In the genomic region with DNA sequence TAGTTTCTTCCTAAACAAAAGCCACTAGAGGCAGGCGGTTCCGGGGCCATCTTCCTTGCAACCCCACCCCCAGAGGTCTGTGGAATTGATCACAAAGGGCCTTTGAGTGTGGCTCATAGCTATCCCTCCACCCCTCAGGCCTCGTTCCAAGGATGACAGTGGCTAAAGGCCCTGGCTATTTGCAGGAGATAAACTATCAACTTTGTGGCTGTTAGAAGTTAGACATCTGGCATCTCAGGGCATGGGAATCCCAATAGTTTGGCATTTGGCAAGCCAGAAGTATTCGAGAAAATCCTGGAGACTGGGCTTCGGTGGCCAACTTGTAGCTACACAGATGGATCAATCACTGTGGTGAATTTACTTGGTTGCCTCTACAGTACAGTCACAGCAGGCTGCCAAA, we compare ENCODE assay signal across 30 mouse cellular contexts. TPM values are rescaled to one million over a fixed set of nuclear protein-coding genes. Genes with fewer than 3 reads are reported as not detected.
A peak's percentile ranks its signal among the peaks of the same experiment; 100 is the strongest.
DNase-seq lines count a peak whose midpoint lies in the region; ATAC-seq and TF ChIP-seq lines count a peak whose summit lies in the region.
"Had no signal": no experiment of that assay in that cellular context is flagged by ENCODE, and none has a peak within 500 bp of the region (broad histone marks: within the 10 kb centered on the region; RNA-seq: fewer than 3 reads in every experiment).

No protein-coding gene starts in this region.

- 70% methylated on average over 5 of the region's 5 CpGs for WGBS in heart, postnatal 0 days
- WGBS in heart, adult 2 months = 66% methylated on average over 5 of the region's 5 CpGs

- H3K79me2 ChIP-seq in heart, adult 2 months (replicated peaks; ENCODE audit: control insufficient read depth, insufficient read depth, low read length) = no peaks in the 10 kb centered on the region

- TF ChIP-seq EP300 in heart, postnatal 0 days (IDR thresholded peaks at IDR 0.05; ENCODE audit: low read depth) = no peak
- no peak for TF ChIP-seq EP300 in heart, adult 2 months (IDR thresholded peaks at IDR 0.05; ENCODE audit: insufficient read depth, low read depth, low read length)

- intact Hi-C loops in heart, adult 2 months (cut with DNase I) = no loop called here

- H3K9ac ChIP-seq in heart, postnatal 0 days (replicated peaks; ENCODE audit: low read depth, low read length) = no peak overlapping the region
- no peak overlapping the region for H3K9ac ChIP-seq in heart, adult 2 months (ENCODE audit: low read depth, low read length)
- H3K9ac ChIP-seq: embryonic facial prominence, embryonic 13.5 days; forebrain, embryonic 13.5 days; heart, embryonic 15.5 days; hindbrain, embryonic 14.5 days had no signal

- TF ChIP-seq CTCF in heart, postnatal 0 days (IDR thresholded peaks at IDR 0.05; ENCODE audit: low read depth) = no peak
- TF ChIP-seq CTCF in heart, adult 2 months (IDR thresholded peaks at IDR 0.05) = no peak

- 0 out of 2 replicates have a peak overlapping the region, but pooled peaks have one; percentile 4 for H3K27ac ChIP-seq in heart, postnatal 0 days (ENCODE audit: low read depth)
- no peak overlapping the region for H3K27ac ChIP-seq in heart, adult 2 months
- H3K27ac ChIP-seq: embryonic facial prominence, embryonic 10.5 days; embryonic facial prominence, embryonic 13.5 days; forebrain, embryonic 10.5 days; heart, embryonic 15.5 days; hindbrain, postnatal 0 days had no signal

- no peaks in the 10 kb centered on the region for H3K9me3 ChIP-seq in heart, postnatal 0 days (replicated peaks; ENCODE audit: control insufficient read depth, low read length)
- H3K9me3 ChIP-seq: embryonic facial prominence, embryonic 10.5 days; embryonic facial prominence, embryonic 13.5 days; forebrain, embryonic 10.5 days; forebrain, embryonic 13.5 days; heart, embryonic 15.5 days had no signal

- H3K4me2 ChIP-seq in heart, postnatal 0 days (ENCODE audit: low read depth, low read length) = no peak overlapping the region
- H3K4me2 ChIP-seq: embryonic facial prominence, embryonic 13.5 days; forebrain, embryonic 13.5 days; heart, embryonic 11.5 days; heart, embryonic 15.5 days; hindbrain, embryonic 14.5 days had no signal

- H3K36me3 ChIP-seq in heart, postnatal 0 days (replicated peaks; ENCODE audit: control insufficient read depth, insufficient read depth, low read length) = peaks cover 32% of the 10 kb centered on the region
- H3K36me3 ChIP-seq in heart, adult 2 months (ENCODE audit: control insufficient read depth, insufficient read depth, low read length) = no peaks in the 10 kb centered on the region

- no peak overlapping the region for H3K4me3 ChIP-seq in heart, postnatal 0 days (ENCODE audit: low read depth, low read length)
- H3K4me3 ChIP-seq in heart, adult 2 months = no peak overlapping the region
- H3K4me3 ChIP-seq: embryonic facial prominence, embryonic 10.5 days; embryonic facial prominence, embryonic 13.5 days; erythroblast, embryonic 14.5 days; forebrain, embryonic 10.5 days; forebrain, embryonic 13.5 days; heart, embryonic 15.5 days had no signal

- no peak for DNase-seq in heart, postnatal 0 days (ENCODE audit: low spot score)
- no peak for DNase-seq in heart, adult 2 months
- DNase-seq in layer of hippocampus, adult 9-11 months = peak; percentile 52
- DNase-seq in layer of hippocampus, postnatal 36 days = no peak
- peak; percentile 43 for DNase-seq in R1 (ENCODE audit: low read depth, low spot score)
- DNase-seq in brain, adult 2 months (ENCODE audit: low read depth, low spot score) = peak; percentile 75
- no peak for DNase-seq in urinary bladder, postnatal 10 days (ENCODE audit: low spot score)
- DNase-seq: adrenal gland, adult 2 months; adrenal gland, postnatal 14 days; cerebellum, adult 11-12 months; cerebellum, adult 8-10 months; cerebellum, postnatal 10 days; cerebellum, postnatal 36 days; embryo, embryonic 11 days; gastrocnemius, postnatal 14 days; heart, postnatal 14 days; heart, postnatal 4 days had no signal

- no peak for ATAC-seq in heart, postnatal 0 days (ENCODE audit: insufficient read depth, low read depth)
- ATAC-seq: CD4-positive, CD25-positive, alpha-beta regulatory T cell, adult 4 months; forebrain, embryonic 13.5 days; forebrain, embryonic 16.5 days; hindbrain, postnatal 0 days; inflammation-experienced regulatory T-cells, adult 6 months; intestine, postnatal 0 days had no signal

- H3K27me3 ChIP-seq in heart, postnatal 0 days (ENCODE audit: control insufficient read depth, insufficient read depth, low read length) = no peaks in the 10 kb centered on the region
- no peaks in the 10 kb centered on the region for H3K27me3 ChIP-seq in heart, adult 2 months (ENCODE audit: control insufficient read depth, insufficient read depth, low read length)
- H3K27me3 ChIP-seq: embryonic facial prominence, embryonic 13.5 days; forebrain, embryonic 13.5 days; heart, embryonic 15.5 days had no signal

- H3K4me1 ChIP-seq in heart, postnatal 0 days (ENCODE audit: control insufficient read depth, insufficient read depth) = peaks cover 16% of the 10 kb centered on the region
- H3K4me1 ChIP-seq in heart, adult 2 months (ENCODE audit: control insufficient read depth, insufficient read depth, low read length) = peaks cover 14% of the 10 kb centered on the region

- TF ChIP-seq POLR2A in heart, adult 2 months (IDR thresholded peaks at IDR 0.05; ENCODE audit: insufficient read depth, low read depth, low read length) = no peak

RNA-seq across cellular contexts. Expression of gene Angptl2, which starts 18.0 kb away (rescaled TPM):
- 124 and 149 TPM in 2 replicates for total RNA-seq in heart, postnatal 0 days (2014; rRNA removed; ENCODE audit: low replicate concordance)
- polyA plus RNA-seq in heart, postnatal 0 days (2015; fragmentation: Nextera tagmentation; extraction: Ambion mirVana) = 58.0 and 66.5 TPM in 2 replicates
- 10 to 100 TPM; 45.3 to 46.2 TPM for total RNA-seq in heart, adult 2 months (2021)
- polyA plus RNA-seq in heart, adult 2 months (2012; rRNA removed) = 91.4 and 128 TPM in 2 replicates
- 1 to 10 TPM; 1.1 to 1.7 TPM for total RNA-seq in layer of hippocampus, postnatal 36 days (2021)
- polyA plus RNA-seq: erythroblast, embryonic 14.5 days had no signal

Comparison
In these comparisons a context has a peak if more than half of its experiments do, and no peak if none do; other contexts are left out.
1. DNase-seq: peak in layer of hippocampus, adult 9-11 months (single experiment), R1 (single experiment) and brain, adult 2 months (single experiment); none in heart, postnatal 0 days (single experiment), heart, adult 2 months (0 of 2), layer of hippocampus, postnatal 36 days (0 of 2) and urinary bladder, postnatal 10 days (single experiment).
2. RNA of gene Angptl2, which starts 18.0 kb away (total RNA-seq): 124 to 149 TPM in heart, postnatal 0 days and 45.3 to 46.2 TPM in heart, adult 2 months; 1.1 to 1.7 TPM in layer of hippocampus, postnatal 36 days; every median in the first group is over 10 times any median in the second.